Mouse (Mus musculus) liver, postnatal 0 days (tissue): Measurements from ENCODE around the gene Erp27. TPM values are rescaled to one million over a fixed set of nuclear protein-coding genes. Genes with fewer than 3 reads are reported as not detected.
A peak's percentile ranks its signal among the peaks of the same experiment; 100 is the strongest.

Source experiments
- ATAC-seq: fragments of 200-750 bp; cut with Nextera tagmentation; 2 replicates; pipeline ENCODE4 v1.8.0; 2017; ENCODE audit warnings: mild to moderate bottlenecking, moderate library complexity
- DNase-seq: peaks from one replicate; pipeline ENCODE4 v3.0.0-alpha.2; 2016
- H3K27ac ChIP-seq: fragments of 300-500 bp; sonication (generic); 2 replicates; pipeline ENCODE4 v1.5.1; 2014; ENCODE audit warnings: antibody characterized with exemption, moderate library complexity, mild to moderate bottlenecking, low read depth
- H3K27me3 ChIP-seq: fragments of 300-500 bp; sonication (generic); 2 replicates; pipeline ENCODE4 v1.6.1; 2014; ENCODE audit warnings: low read length, control low read depth, mixed read lengths; ENCODE audit not compliant: insufficient read depth
- H3K36me3 ChIP-seq: fragments of 300-500 bp; sonication (generic); replicated peaks from 2 replicates; pipeline ENCODE4 v1.6.1; 2014; ENCODE audit warnings: mild to moderate bottlenecking, control low read depth, low read length, moderate library complexity, mixed read lengths; ENCODE audit not compliant: insufficient read depth
- H3K4me1 ChIP-seq: fragments of 300-500 bp; sonication (generic); 2 replicates; pipeline ENCODE4 v1.6.1; 2014; ENCODE audit warnings: antibody characterized with exemption, mild to moderate bottlenecking, control low read depth; ENCODE audit not compliant: insufficient read depth
- H3K4me2 ChIP-seq: fragments of 300-500 bp; sonication (generic); 2 replicates; pipeline ENCODE4 v1.6.1; 2014; ENCODE audit warnings: low read depth, mild to moderate bottlenecking, low read length, moderate library complexity, mixed read lengths
- H3K4me3 ChIP-seq: fragments of 300-500 bp; sonication (generic); 2 replicates; pipeline ENCODE4 v1.5.1; 2014; ENCODE audit warnings: low read depth, low read length
- H3K9ac ChIP-seq: fragments of 300-500 bp; sonication (generic); replicated peaks from 2 replicates; pipeline ENCODE4 v1.6.1; 2014; ENCODE audit warnings: mild to moderate bottlenecking, moderate library complexity
- H3K9me3 ChIP-seq: fragments of 300-500 bp; sonication (generic); 2 replicates; pipeline ENCODE4 v1.6.1; 2016; ENCODE audit warnings: mild to moderate bottlenecking, control low read depth, low read length, mixed read lengths
- CTCF ChIP-seq: sonication (generic); IDR thresholded peaks from 2 replicates; pipeline ENCODE4 v1.5.1; 2016; ENCODE audit warnings: antibody characterized with exemption, low read depth
- EP300 ChIP-seq: IDR thresholded peaks from 2 replicates; pipeline ENCODE4 v1.6.1; 2016; ENCODE audit warnings: antibody characterized with exemption, low read depth, mild to moderate bottlenecking
- WGBS: fragments of 180-500 bp; shearing (Covaris S2); extraction: QIAGEN DNeasy Blood & Tissue Kit; methylation state at CpG from one replicate; pipeline ENCODE4 v1.1.7; 2014; ENCODE audit not compliant: insufficient replicate concordance; 5-methylcytosine and 5-hydroxymethylcytosine counted together
- polyA plus RNA-seq: library from polyadenylated mRNA; unstranded; fragments of >200 nt; fragmentation: Nextera tagmentation; extraction: Ambion mirVana; gene quantifications from 2 replicates; pipeline ENCODE4 v1.2.1, GENCODE M21; 2015

Erp27 gene
- polyA plus RNA-seq, 1 experiment from 2014 or later = 0.42 TPM

DNA sequence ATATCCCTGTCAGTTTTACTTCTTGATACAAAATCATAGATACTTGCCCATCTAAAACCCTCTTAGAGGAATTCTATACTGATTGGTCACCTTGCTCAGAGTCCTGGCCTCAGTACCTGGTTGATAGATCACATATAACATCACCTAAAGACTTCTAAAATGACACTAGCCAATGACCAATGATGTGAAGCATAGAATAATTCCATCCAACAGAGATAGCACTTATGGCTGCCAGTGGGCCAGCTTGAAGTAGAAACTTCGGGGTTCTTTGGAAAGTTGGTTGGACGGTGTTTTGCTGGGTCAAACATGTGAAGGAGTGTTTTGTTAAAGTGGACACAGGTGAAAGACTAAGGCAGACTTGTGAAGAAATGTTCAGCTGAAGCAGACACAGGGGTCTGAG is 28.2 kb upstream of the Erp27 start:
- H3K4me1 ChIP-seq = peaks cover 9% of the 10 kb centered on the region; the same call in 1 of the 2 replicates
- TF ChIP-seq EP300 (no peak), CTCF (no peak)
- 82% methylated on average over 2 of the region's 2 CpGs for WGBS

DNA sequence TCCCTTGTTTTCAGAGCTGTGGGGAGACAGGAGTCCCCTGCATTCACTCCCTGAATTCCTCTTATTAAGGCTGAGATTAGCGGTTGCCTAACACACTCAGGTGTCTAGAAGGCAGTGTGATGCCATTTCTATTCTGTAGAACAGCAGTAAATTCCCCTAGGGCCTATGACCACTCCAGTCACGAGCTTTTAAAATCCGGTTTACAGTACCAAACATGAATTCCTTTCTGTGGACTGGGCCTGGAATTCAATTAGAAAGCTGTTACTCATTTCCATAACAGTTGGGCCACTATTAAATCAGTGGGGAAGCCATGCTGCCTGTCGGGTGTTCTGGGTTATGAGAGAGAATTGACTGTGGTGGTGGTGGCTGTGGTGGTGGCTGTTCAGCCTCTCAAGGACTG is 25.7 kb upstream of the Erp27 start:
- Histone ChIP-seq H3K27me3 (no peaks in the 10 kb centered on the region), H3K4me2 (no peak overlapping the region), H3K4me3 (no peak overlapping the region), H3K9ac (no peak overlapping the region), H3K27ac (no peak overlapping the region), H3K4me1 (peaks cover 14% of the 10 kb centered on the region; the same call in 1 of the 2 replicates), H3K36me3 (no peaks in the 10 kb centered on the region), H3K9me3 (no peaks in the 10 kb centered on the region)
- no peak for DNase-seq
- ATAC-seq = no peak
- WGBS = 72% methylated on average over 4 of the region's 4 CpGs
- TF ChIP-seq CTCF = no peak
- TF ChIP-seq EP300 = no peak

More for the DNA sequence above, 28.2 kb upstream of the Erp27 start:
- Histone ChIP-seq H3K36me3 (no peaks in the 10 kb centered on the region), H3K27ac (no peak overlapping the region), H3K9ac (no peak overlapping the region), H3K4me3 (no peak overlapping the region), H3K9me3 (no peaks in the 10 kb centered on the region), H3K27me3 (no peaks in the 10 kb centered on the region), H3K4me2 (no peak overlapping the region)
- ATAC-seq (no peak), DNase-seq (no peak)

DNA sequence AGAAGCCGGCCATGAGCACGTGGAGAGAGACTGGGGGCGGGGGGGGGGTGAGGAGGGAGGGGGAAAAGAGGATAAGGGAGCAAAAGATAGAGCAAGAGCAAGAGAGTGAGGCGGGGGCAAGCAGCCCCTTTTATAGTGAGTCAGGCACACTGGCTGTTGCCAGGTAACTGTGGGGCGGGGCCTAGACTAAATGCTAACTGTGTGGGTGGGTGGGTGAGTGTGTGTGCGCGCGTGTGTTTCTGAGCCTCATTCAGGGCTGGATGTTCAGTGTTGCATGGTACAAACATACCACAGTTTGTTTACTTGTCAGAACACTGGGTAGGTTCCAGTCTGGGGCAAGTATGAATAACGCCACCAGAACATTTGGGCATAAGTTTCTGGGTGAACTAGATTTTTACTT is 25.0 kb upstream of the Erp27 start:
- DNase-seq (peak; percentile 32), ATAC-seq (peak; percentile 70)
- Histone ChIP-seq H3K27me3 (no peaks in the 10 kb centered on the region), H3K9ac (no peak overlapping the region), H3K4me2 (no peak overlapping the region), H3K36me3 (no peaks in the 10 kb centered on the region), H3K4me3 (no peak overlapping the region), H3K9me3 (no peaks in the 10 kb centered on the region), H3K4me1 (peaks cover 14% of the 10 kb centered on the region; the same call in 1 of the 2 replicates), H3K27ac (no peak overlapping the region)
- TF ChIP-seq EP300 (no peak), CTCF (no peak)
- 56% methylated on average over 9 of the region's 9 CpGs for WGBS

DNA sequence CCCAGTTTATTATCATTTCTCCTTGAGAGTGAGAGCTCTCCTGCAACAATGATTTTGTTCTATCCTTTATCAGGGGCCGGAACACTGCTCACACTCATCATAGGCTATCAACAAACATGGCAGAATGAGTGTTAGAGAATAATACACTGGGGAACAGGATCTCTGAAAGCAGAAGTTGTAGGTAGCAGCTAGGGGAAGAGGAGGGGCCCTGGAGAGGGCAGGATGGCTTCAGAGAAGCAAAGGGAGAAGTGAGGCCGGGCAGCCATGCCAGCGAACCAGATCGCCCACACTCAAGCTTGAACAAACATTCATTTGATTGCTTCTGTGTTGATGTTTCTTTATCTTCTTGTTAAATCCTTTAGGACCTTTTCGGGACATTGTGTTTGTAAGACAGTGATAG is 24.3 kb upstream of the Erp27 start:
- Histone ChIP-seq H3K4me1 (peaks cover 14% of the 10 kb centered on the region; the same call in 1 of the 2 replicates), H3K27ac (peak overlapping the region; percentile 51; the same call in 1 of the 2 replicates), H3K27me3 (no peaks in the 10 kb centered on the region), H3K9me3 (no peaks in the 10 kb centered on the region), H3K4me3 (no peak overlapping the region), H3K9ac (no peak overlapping the region), H3K36me3 (no peaks in the 10 kb centered on the region), H3K4me2 (no peak overlapping the region)
- DNase-seq (peak; percentile 38), ATAC-seq (peak; percentile 24; the same call in 1 of the 2 replicates)
- TF ChIP-seq EP300 (no peak), CTCF (no peak)
- WGBS = 38% methylated on average over 5 of the region's 5 CpGs

DNA sequence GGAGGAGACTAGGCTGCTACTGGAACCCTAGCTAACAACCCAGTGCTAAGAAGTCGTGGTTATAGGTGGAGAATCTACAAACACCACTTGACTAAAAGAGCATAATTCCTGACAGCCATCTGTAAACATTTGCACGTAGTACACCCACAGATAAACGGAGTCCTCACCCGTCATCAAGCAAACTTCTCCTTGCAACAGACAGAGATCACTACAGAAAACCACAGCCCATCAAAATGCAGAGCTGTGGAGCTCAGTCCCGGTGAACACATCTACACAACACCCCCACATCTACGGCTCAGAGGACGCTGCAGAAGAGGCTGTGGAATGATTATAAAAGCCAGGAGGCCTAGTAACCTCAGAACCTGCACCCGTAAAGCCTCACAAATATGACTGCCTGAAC is 22.5 kb upstream of the Erp27 start:
- Histone ChIP-seq H3K27ac (peak overlapping the region; percentile 29; the same call in 1 of the 2 replicates), H3K9me3 (no peaks in the 10 kb centered on the region), H3K4me1 (peaks cover 18% of the 10 kb centered on the region), H3K4me3 (no peak overlapping the region), H3K4me2 (no peak overlapping the region), H3K36me3 (no peaks in the 10 kb centered on the region), H3K27me3 (no peaks in the 10 kb centered on the region), H3K9ac (no peak overlapping the region)
- no peak for TF ChIP-seq EP300
- no peak for TF ChIP-seq CTCF
- DNase-seq (no peak), ATAC-seq (no peak)
- 31% methylated on average over 8 of the region's 8 CpGs for WGBS

DNA sequence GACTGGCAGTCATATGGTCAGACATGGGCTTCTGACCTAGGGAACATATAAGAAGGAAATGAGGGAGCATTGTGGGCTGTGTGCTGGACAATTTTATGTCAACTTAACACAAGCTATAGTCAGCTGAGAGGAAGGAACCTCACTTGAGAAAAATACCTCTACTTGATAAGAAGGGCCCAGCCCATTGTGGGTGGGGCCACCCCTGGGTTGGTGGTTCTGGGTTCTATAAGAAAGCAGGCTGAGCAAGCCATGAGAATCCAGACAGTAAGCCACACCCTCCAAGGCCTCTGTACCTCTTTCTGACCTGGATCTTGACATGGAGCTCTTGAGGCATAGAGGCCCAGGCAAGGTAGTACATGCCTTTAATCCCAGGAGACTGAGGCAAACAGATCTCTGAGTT is 21.4 kb upstream of the Erp27 start:
- DNase-seq (no peak), ATAC-seq (no peak)
- Histone ChIP-seq H3K4me1 (peaks cover 18% of the 10 kb centered on the region), H3K4me2 (no peak overlapping the region), H3K27ac (0 out of 2 replicates have a peak overlapping the region, but pooled peaks have one; percentile 37), H3K9me3 (no peaks in the 10 kb centered on the region), H3K36me3 (no peaks in the 10 kb centered on the region), H3K27me3 (no peaks in the 10 kb centered on the region), H3K9ac (no peak overlapping the region), H3K4me3 (no peak overlapping the region)
- TF ChIP-seq EP300 (no peak), CTCF (no peak)

DNA sequence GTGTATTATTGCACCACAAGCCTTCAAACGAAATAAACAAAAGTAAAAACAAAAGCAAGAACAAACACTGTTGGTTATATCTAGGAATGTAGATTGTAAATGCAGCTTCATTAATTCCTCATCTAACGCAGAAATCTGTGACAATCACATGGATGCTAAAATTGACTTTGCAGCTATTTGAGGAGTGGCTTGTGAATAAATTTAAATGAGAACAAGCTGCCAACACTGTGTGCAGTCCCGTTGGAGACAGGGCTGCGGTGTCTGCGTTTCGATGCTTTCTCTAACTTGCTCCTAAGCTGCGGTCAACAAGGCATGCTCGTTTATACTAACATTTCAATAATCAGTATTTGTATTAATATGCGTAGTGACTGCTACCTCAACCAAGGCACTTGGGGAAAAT is 20.3 kb upstream of the Erp27 start:
- no peak for DNase-seq
- no peak for ATAC-seq
- no peak for TF ChIP-seq CTCF
- TF ChIP-seq EP300 = no peak
- Histone ChIP-seq H3K9me3 (no peaks in the 10 kb centered on the region), H3K27ac (no peak overlapping the region), H3K4me2 (no peak overlapping the region), H3K9ac (no peak overlapping the region), H3K27me3 (no peaks in the 10 kb centered on the region), H3K4me1 (peaks cover 18% of the 10 kb centered on the region), H3K4me3 (no peak overlapping the region), H3K36me3 (no peaks in the 10 kb centered on the region)
- WGBS = 65% methylated on average over 9 of the region's 9 CpGs
